Mouse (Mus musculus) testis, adult 2 months (tissue): ENCODE data around the gene Noc2l.

ENCODE experiments used
- CTCF ChIP-seq: fragments of 200-500 bp; IDR thresholded peaks from 2 replicates; pipeline ENCODE4 v1.5.1; 2012; ENCODE audit warnings: low read depth, mild to moderate bottlenecking, inconsistent platforms, low read length, moderate library complexity; ENCODE audit not compliant: control insufficient read depth, insufficient read depth, insufficient replicate concordance
- POLR2A ChIP-seq: fragments of 200-500 bp; IDR thresholded peaks from 2 replicates; pipeline ENCODE4 v1.6.1; 2012; ENCODE audit warnings: low read depth, mild to moderate bottlenecking, inconsistent platforms, low read length, moderate library complexity; ENCODE audit not compliant: control insufficient read depth

DNA sequence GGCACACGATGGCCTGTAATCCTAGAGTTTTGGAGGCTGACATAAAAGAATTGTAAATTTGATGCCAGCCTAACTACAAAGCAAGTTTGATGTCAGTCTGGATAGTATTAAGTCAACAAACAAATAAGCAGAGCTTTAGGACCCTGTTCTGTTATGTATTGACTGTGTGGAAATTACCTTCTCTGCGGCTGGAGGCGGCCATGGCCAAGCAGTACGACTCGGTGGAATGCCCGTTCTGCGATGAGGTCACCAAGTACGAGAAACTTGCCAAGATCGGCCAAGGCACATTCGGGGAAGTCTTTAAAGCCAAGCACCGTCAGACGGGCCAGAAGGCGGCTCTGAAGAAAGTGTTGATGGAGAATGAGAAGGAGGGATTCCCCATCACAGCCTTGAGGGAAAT, 22.7 kb upstream of the Noc2l start:
- TF ChIP-seq POLR2A, result no peak
- TF ChIP-seq CTCF, result no peak
